Mouse (Mus musculus): ENCODE results near the gene Fbxw28.
"Not testable (repeated sequence)": the region's sequence is repeated elsewhere in the genome, so short reads cannot be mapped to it uniquely, and the experiment has no call there.

The Fbxw28 gene

GRCm38 (mm10) chr9:109339559-109339958 is at the start of gene Fbxw28:
TSS of gene Fbxw28 (minus strand) at chr9:109339659.
- DNase-seq (ENCODE audit: inconsistent ontology term): not testable (repeated sequence)

- DNase-seq (ENCODE audit: inconsistent ontology term): not testable (repeated sequence)
Observed at GRCm38 (mm10) chr9:109287576-109287975, 51.9 kb downstream of the Fbxw28 start, which contains the start of gene Fbxw14. TSS of gene Fbxw14 (minus strand) at chr9:109287676.

Measured in Muller cell, postnatal 12 days (primary cell).